Mouse (Mus musculus): Measurements from ENCODE around the gene B4galt5.
A peak's percentile ranks its signal among the peaks of the same experiment; 100 is the strongest.

The B4galt5 gene

DNA sequence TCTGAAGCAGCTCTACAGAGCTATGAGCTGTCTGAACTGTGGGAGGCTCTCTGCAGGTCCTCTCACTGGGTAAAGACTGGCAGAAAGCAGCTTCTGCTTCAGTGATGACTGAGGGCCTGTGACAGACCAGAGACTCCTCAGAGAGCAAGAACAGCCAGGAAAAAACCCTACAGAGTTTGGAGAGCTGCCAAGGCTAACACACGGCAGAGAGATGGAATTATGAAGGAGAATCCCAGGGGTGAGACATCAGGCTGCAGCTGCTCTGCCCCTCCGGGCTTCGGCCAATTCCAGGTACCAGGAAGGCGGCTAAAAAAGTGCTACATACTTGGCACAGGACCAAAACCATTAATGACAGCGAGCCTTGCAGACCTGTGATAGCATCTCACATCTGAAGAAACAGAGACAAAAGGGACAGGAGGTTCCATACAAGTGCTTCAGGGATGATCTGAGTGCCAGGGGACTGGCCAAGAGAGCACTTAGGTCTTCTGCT lies 17.5 kb downstream of the B4galt5 start:
- no peak for DNase-seq

DNA sequence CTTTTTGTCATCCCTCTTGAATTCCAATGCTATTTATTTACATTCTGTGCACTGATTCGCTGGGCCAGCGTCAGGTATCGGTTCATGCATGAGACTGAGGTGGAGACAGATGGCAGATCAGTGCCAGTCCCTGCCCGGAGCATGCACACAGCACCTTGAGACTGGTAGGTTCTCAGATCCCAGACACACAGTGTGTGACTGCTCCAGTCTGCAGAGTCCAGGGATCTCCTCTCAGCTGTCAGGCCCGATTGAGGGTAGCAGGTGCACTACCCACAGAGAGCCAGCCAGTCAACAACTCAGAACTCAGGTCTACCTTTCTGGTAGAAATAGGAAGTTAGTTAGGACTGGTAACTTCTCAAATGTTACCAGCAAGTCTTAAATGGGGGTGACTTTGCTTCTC lies 18.4 kb downstream of the B4galt5 start:
- no peak for DNase-seq

DNA sequence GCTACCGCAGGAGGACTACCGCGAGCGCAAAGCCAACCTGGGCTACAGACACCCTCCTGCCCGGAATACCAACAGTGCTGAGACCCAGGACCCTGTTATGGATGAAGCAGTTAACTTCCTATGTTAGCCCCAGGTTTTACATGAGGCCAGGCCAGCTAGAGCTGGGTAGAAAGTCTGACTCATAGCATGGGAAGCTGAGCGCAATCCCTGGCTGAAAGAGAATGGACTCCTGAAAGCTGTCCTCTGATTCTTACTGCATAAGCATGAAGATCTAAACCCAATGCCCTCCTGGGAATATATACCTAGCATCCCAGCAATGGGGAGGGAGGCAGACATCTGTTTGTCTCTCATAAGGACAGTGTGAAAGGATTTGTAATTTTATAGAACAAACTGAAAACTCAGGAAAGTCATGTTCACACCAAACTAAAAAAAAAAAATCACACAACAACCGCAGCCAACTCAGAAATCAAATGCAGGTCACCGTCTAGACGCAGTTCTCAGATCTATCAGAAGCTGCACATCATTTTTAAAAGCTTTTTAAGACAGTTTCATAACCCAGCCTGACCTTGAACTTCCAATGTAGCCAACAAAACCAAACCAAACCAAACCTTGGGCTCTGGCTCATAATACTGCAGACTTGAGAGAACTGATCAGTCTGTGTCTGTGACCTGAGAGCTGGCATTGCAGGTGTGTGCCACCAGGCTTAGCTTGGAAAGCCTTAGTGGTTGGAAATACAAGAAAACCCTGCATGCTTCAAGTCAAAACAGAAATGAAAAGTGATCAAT lies 19.3 kb downstream of the B4galt5 start:
- no peak for DNase-seq

DNA sequence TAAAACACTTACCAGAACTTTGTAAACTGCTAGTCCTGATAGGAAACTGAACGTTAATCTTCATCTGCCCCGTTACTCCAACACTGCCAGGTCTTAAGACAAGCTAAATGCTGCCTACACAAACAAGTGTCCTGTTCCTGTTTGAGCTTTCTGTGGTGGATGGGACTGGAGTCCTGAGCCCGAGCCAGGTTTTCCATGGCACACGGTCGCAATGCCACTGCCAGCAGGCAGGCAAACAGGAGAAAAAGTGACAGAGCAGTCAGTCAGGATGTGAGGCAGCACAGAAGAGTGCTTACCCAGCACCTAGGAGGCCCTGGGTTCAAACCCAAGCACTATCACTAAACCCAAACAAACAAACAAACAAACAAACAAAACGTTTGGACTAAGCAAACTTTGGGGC lies 20.6 kb downstream of the B4galt5 start:
- no peak for DNase-seq

DNA sequence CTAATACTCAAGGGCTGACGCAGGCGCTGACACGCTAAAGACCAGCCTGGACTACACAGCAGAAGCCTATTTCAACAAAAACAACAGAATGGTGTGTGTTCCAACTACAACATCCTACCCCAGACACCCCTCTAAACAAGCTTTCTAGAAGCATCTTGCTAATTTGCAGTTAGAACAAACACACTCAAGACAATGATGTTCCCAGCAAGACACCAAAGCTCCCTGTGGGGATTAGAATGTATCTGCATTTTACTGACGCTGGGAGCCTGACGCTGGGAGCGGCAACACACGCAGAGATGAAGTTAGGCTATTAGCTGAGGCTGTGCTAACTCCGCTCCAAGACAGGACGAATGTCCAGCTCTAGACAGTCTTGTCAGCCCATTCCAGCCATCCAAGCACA lies 22.4 kb downstream of the B4galt5 start:
- no peak for DNase-seq

DNA sequence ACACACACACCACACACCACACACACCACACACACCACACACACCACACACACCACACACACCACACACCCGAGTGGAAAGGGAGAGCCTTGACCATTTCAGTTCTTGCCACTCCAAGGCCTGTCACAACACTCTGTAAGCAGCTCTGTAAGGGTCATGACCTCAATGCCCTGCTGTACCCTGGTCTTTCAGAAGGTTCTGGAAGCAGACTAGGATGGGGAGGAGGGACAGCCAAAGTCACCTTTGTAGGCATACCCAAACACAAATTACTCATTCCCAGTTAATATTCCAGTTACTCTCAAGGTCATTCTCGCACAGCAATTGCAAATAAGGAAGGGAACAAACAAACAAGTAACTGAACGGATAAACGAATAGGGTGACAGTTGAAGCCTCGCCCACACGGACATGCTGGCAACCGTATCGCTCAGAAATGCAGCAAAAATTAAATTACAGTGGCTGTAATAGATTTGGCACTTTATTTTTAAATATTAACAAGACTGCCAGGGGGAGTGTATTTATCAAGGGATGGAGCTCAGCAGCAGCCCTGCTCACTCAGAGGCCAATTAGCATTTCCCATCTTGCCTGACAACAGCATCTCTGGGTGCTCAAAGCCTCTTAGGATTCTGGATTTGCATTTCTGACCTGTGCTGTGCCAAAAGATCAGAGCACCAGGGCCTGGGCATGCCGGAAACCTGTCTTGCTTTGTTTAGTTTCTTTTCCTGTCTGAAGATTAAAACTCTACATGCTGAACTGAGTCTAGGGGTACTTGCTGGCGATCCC lies 24.6 kb downstream of the B4galt5 start:
- no peak for DNase-seq

DNA sequence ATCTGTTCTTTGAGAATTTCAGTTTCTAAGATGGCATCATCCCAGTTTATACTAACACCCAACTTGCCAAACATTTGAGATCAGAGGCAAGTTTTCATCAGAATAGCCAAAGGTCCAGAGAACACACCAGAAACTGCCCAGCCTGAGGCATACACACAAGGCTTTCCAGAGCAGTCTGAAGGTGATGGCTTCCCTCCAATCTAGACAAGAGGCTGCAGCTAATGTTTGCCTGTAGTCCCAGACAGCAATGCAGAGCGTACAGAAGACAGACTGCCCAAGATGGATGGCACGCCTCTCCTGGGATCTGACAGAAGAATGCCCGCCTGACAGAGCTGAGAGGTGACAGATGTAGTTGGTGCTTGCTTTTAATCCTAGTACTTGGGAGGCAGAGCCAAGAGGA lies 25.9 kb downstream of the B4galt5 start:
- DNase-seq = no peak

DNA sequence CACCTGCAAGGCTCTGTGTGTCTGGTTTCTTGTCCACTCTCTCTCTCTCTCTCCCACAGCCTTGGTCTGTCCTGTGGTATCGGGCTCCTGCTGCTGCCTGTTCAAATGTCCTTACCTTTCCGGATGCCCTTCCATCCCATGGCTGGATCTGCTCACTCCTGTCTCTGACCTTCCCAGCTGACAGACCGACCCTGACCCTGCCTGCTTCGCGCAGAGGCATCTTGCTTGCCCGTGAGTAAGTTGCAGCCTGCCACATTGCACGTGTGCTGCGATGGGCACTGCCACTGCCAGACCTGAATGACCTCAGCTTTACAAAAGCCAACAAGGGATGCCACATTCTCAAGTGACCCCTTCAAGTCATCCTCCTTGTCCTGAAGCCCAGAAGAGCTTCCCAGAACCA lies 27.6 kb downstream of the B4galt5 start:
- no peak for DNase-seq

DNA sequence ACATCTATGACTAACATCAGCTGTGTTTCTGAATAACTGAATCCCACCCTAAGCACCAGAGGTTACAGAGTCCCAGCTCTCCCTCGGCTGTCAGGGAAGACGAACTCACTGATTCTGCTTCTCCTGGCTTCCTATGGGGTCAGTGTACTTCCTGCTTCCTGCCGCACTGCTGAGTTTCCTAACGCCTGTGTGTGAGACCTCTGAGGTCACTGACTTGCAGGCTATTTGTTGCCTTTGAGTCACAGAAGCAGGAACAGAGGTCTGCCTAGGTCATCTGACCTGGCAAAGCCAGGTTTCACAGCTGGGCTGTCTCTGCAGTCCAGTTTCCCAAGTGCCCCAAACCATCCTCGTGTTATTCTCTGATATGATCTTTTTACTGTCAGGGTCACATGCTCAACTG lies 30.0 kb downstream of the B4galt5 start:
- peak; percentile 63 to 67 for DNase-seq

DNA sequence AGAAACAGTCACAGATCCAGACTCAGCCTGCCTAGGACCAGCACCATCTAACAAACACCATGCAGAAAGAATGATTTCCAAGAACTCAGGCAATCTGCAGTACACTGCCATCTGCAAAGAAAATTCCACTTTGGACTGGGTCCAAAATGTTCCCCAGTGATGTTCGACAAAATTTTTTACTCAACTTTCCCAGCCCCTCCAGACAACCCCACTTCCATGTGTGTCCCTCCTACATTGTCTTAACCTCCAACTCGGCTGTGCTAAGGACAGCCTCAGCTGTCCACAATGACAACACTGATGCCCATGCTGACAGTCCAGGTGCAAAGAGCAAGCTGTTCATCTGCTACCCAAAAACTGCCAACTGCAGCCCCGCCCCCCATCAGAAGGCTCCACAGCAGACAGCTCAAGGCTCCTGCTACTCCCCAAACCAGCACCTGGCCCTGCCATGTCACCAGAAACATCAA lies 32.2 kb downstream of the B4galt5 start:
- no peak for DNase-seq

DNA sequence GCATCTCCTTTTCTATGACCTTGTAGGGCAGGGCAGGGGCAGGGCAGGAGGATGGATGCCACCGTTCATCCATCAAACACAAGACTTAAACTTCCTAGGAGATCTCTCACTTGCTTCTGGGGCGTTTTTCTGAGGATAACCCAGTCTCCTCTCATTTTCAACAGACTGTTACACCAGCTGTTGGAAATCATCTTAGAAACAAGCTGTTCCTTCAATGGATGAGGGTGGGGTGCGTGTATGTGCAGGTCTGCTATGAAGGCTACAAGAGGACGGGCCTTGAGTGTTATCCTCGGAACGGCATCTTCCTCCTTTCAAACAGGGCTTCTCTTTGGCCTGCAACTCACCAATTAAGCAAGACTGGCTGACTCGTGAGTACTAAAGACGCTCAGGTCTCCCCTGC lies 34.5 kb downstream of the B4galt5 start:
- no peak for DNase-seq

DNA sequence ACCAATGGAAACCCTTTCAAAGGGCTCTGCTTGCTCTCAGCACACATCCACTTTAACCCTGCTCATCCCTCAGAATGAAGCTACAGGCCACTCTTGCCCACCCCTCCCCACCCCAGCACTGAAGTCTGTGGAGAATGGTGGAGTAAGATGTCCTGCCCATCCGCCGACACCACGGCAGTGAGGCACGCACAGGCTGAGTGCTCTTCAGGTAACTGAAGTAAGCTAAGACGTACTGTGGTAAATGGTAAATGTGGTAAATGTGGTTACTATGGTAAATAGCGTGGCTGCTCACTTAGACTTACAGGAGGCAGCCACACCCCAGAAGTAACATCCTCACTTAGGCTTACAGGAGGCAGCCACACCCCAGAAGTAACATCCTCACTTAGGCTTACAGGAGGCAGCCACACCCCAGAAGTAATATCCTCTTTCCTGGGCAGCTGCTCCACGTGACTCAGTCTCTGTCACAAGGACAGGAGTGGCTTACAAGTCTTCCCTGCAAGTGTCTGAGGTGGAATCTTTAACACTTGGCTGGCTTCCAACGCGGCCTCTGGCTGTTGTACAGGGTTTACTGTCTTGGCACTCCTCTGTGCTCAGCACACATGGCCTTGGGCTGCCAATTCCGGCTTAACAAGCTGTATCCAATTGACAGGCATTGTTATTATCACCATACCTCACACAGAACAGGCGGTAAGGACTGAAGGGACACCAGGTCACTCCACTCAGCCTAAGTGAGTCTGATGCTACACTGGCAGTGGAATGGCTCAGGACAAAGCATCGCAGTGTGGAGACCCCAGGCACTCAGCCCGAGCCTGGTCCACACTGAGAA lies 35.3 kb downstream of the B4galt5 start:
- peak; percentile 83 to 89 for DNase-seq

DNA sequence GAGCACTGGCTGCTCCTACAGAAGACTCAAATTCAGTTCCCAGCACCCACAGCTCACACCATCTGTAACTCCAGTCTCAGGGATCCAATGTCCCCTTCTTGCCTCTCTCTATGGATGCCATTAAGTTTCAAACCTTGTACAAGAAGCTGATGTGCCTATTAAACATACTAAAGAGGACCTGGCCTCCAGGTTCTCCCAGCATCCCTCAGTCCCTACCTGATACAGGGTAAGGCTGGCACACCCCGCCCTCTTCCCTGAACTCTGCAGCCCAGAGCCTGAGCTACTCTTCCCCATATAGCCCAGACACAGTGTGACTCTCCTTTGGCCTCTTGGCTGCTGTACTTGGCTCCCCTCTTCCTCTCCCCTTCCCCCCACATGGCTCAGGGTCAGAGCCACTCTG lies 38.9 kb downstream of the B4galt5 start:
- peak in 1 of 2 experiments; percentile 19 for DNase-seq

DNA sequence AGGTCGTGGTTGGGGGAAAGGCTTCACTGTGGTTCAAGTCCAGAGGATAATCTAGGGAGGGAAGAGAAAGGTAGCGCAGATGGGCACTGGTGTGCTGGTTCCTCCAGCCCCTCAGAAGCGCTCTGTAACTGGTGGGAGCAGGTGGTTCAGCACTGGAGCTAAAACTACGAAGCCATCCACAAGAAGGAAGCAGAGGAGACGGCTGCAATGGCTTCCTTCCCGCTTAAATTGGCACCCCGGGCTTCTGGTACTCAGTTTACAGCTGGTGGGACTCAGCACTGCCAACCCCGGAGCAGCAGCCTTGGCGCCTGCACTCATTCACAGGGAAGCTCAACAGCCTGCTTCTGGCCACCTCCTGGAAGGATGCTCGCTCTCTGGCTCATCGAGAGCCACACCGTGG lies 39.7 kb downstream of the B4galt5 start:
- DNase-seq = peak in 1 of 2 experiments; percentile 16

DNA sequence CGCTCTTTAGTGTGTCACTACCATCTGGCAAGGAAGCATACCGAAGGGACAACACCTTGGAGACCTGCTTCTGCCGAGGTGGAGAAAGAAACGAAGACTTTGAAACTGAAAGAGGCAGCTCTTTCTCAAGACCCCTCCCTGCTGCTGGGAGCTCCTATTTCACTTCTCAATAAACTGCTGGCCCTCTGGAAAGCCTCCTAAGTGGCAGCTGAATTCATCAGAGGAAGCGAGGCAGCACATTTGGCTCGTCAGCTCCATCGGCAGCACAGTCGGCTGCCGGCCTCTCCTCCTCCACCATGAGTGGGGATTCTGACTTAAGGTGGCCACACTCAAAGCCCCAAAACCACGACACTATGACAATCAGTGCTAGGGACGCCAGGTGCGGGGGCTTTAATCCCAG lies 41.3 kb downstream of the B4galt5 start:
- peak in 1 of 2 experiments; percentile 25 for DNase-seq

DNA sequence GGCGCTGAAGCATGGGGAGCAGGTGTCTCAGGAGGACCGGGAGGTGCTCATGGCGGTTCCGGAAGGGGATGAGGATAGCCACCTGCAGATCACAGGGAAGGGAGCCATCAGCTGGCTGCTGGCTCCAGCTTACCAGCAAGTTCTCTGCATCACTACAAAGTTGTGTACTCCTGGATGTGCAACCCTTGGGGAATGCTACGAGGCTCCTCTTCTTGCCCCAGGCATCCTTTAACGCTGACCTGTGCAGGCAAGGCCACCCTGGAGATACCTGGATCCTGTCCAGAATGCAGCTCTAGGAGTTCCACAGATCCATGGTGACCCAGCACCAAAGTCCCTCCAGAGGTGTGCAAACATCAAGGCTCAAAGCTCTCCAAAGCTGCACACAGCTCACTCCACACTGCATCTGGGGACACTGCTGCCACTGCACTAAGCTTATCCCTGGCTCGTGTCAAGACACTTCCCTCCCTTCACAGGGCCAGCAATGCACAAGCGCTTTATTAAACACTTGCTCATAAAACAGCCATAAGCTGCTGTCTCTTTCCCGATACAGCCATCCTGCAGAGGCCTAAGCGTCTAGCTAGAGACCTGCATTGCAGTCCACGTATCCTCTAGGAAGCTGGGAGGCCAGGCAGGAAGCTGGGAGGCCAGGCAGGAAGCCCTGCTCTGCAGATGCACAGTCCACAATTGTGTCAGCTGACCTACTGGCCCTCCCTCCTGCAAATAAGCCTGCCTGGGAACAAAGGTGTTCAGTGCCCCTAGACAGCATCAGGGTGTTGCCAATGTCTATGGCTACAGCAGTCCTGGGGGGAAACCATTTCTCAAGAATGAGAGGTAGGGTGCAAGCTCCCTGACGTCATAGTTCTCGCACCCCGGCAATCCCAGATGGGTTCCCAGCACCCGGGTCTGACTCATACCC lies 42.1 kb downstream of the B4galt5 start:
- DNase-seq = peak; percentile 50 to 76

DNA sequence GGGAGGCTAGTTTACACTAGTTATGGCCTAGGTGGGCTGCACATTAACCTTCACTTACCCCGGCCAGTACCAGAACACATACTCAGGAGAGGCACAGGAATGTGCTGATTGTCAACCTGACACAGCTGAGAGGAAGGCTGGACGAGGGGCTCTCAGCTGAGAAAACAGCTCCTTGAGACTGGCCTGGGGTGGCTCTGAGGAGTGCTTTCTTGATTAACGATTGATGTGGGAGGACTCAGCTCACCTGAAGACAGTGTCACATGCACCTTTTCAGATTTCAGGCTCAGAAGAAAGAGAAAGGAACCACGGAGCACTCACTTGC lies 42.7 kb downstream of the B4galt5 start:
- peak in 1 of 2 experiments; percentile 17 for DNase-seq

DNA sequence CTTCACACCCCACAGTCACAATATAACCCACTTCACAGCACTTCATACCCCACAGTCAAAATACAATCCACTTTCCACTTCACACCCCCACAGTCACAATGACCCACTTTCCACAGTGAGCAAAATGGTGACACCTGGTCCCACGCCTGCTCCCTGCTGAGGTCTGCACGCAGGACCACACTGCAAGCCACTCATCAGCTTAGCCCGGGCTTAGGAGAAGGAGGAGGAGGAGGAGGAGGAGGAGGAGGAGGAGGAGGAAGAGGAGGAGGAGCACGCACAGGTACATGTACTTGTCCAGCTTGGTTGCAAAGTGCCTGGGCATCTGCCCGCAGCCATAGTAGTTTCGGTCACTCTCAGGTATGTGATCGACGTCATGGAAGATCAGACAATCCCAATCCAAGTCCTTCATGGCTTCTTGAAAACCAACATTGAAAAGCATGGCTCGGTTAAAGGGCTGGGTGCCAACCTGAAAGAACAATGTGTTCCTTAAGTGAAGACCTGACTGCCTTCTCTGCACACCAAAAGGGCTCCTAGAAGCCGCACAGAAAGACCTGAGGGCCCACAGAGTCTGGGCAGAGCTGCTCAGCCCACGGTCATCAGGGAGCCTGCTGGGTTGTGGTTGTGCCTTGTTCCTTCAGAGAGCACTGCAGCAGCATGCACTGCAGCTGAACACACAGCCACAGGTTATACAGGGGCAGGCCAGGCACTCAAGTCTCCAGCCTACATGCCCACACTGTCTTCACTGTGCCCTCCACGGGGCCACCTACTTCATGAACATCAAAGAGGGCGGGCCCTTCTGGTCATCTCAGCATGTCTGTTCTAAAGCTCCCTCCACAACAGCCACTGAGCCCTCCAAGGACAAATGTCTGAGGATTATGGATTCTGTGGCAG lies 43.4 kb downstream of the B4galt5 start:
- DNase-seq = peak in 1 of 2 experiments; percentile 13

DNA sequence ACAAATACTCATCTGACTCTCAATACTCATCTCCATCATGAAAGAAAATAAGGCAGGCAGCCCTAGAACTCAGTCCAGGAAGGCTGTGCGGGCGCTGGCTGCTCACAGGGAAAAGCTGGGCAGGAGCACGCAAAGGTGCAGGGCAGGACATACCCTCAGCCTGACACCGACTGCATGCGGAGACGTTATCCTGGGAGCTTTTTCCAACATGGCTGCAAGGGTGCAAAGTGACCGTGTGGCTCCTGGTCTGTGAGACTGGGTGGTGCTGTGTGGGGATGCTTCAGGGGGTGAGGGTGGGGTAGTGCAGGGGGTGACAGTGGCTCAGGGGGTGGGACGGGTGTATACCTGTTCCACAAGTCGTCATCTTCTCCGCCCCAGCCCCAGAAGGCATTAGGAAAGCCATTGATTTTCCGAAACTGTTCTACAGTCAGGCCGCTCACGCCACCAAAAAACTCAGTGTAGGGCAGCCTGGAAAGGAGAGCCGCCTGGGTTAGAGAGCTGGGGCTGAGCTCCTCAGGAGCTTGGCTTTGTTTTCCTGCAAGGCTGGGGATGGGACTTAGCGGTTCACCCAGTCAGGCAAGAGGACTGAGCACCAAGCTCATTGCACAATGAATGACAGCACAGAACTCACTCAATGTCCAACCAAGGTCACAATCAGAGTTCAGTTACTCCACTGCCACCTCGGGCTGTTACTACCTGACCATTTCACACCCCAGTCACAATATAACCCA lies 44.2 kb downstream of the B4galt5 start:
- DNase-seq = peak in 1 of 2 experiments; percentile 10

DNA sequence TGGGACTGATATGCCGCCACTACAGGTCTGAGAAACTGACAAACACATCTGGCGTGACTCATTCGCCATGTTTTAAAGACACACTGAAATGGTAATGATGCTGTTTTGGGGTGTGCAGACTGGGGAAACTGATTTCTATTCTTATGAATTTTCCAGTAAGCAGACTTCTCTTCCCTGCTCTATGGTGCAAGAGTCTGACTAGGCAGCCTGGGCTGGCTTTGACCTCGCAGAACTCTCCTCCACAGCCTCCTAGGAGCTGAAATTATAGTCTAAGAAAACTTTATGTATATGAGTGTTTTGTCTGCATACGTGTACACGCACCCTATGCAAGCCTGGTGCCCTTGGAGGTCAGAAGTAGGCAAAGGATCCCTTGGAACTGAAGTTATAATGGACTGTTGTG lies 45.2 kb downstream of the B4galt5 start:
- no peak for DNase-seq

Data from lung, postnatal 4 days (tissue).